Mouse (Mus musculus) forebrain, embryonic 10.5 days (tissue): ENCODE measurements around the gene Csnk2a2. TPM values are rescaled to one million over a fixed set of nuclear protein-coding genes. Genes with fewer than 3 reads are reported as not detected.

Experiments used
- DNase-seq: peaks from one replicate; pipeline ENCODE4 v3.0.0-alpha.2; 2017; ENCODE audit warnings: low spot score; ENCODE audit errors: extremely low spot score
- H3K27ac ChIP-seq: fragments of 300-500 bp; sonication (generic); 2 replicates; pipeline ENCODE4 v1.5.1; 2016; ENCODE audit warnings: mild to moderate bottlenecking
- H3K27me3 ChIP-seq: fragments of 300-500 bp; sonication (generic); 2 replicates; pipeline ENCODE4 v1.6.1; 2016; ENCODE audit warnings: mild to moderate bottlenecking; ENCODE audit not compliant: poor library complexity, severe bottlenecking
- H3K36me3 ChIP-seq: fragments of 300-500 bp; sonication (generic); replicated peaks from 2 replicates; pipeline ENCODE4 v1.6.1; 2016; ENCODE audit warnings: mild to moderate bottlenecking, moderate library complexity
- H3K4me1 ChIP-seq: fragments of 300-500 bp; sonication (generic); 2 replicates; pipeline ENCODE4 v1.6.1; 2016
- H3K4me3 ChIP-seq: fragments of 300-500 bp; sonication (generic); 2 replicates; pipeline ENCODE4 v1.5.1; 2016; ENCODE audit warnings: mild to moderate bottlenecking, moderate library complexity
- H3K9me3 ChIP-seq: fragments of 300-500 bp; sonication (generic); 2 replicates; pipeline ENCODE4 v1.6.1; 2016; ENCODE audit warnings: mild to moderate bottlenecking, moderate library complexity
- WGBS: fragments of 180-500 bp; shearing (Covaris S2); methylation state at CpG from one replicate; pipeline ENCODE4 v1.1.7; 2016; 5-methylcytosine and 5-hydroxymethylcytosine counted together
- polyA plus RNA-seq: library from polyadenylated mRNA; unstranded; fragments of >200 nt; fragmentation: Nextera tagmentation; extraction: Ambion mirVana; gene quantifications from 2 replicates; pipeline ENCODE4 v1.2.1, GENCODE M21; 2016

Gene Csnk2a2
- 15.2 and 15.9 TPM in 2 replicates for polyA plus RNA-seq

DNA sequence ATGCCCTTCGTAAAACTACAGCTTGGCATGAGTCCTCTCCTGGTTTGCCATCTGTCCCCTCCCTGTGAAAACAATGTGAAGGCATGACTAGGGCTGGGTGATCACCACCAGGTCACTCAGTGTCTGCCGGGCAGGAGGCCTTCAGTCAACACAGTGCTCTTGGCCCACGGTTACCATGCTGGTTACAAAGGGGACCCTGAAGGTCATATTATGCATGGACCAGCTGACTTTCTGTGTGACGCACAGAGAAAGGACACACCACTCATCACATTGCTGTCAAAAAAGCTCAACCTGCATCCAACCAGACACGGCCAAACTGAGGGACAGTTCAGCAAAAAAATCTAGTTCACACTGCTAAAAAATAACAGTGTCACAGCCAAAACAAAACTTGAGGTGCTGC is at the start of gene Csnk2a2:
Gene Csnk2a2 (minus strand): TSS at position 34 of the 400 bp plus-strand sequence.
- peak within 1 kb of the TSS; percentile 93 for H3K27ac ChIP-seq
- H3K9me3 ChIP-seq = no peaks in the 10 kb centered on the region
- peaks cover 21% of the 10 kb centered on the region for H3K36me3 ChIP-seq
- H3K4me3 ChIP-seq = peak within 1 kb of the TSS; percentile 99
- DNase-seq = no peak
- H3K4me1 ChIP-seq = peaks cover 22% of the 10 kb centered on the region
- 83% methylated on average over 5 of the region's 5 CpGs for WGBS
- no peaks in the 10 kb centered on the region for H3K27me3 ChIP-seq

DNA sequence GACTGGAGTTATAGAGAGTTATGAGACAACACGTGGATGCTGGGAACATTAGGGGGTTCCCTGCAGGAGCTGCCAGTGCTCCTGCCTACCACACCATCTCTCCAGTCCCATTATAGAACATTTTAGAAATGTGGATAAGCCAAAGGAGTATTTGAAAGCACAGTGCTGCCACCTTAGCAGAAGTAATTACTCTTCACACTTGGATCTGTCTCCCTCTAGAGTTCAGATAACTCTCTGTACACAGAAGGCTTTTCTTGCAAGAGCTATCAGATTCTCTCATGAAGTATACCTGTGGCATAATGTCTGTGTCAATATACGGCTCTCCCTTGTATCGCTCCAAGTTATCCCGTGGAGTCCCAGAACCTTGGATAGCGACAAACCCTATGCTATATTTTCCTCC is 49.6 kb upstream of the Csnk2a2 start:
- Histone ChIP-seq H3K36me3 (no peaks in the 10 kb centered on the region), H3K4me3 (no peak overlapping the region), H3K9me3 (no peaks in the 10 kb centered on the region), H3K27me3 (no peaks in the 10 kb centered on the region), H3K27ac (no peak overlapping the region), H3K4me1 (no peaks in the 10 kb centered on the region)
- DNase-seq = no peak
- 77% methylated on average over 5 of the region's 5 CpGs for WGBS

DNA sequence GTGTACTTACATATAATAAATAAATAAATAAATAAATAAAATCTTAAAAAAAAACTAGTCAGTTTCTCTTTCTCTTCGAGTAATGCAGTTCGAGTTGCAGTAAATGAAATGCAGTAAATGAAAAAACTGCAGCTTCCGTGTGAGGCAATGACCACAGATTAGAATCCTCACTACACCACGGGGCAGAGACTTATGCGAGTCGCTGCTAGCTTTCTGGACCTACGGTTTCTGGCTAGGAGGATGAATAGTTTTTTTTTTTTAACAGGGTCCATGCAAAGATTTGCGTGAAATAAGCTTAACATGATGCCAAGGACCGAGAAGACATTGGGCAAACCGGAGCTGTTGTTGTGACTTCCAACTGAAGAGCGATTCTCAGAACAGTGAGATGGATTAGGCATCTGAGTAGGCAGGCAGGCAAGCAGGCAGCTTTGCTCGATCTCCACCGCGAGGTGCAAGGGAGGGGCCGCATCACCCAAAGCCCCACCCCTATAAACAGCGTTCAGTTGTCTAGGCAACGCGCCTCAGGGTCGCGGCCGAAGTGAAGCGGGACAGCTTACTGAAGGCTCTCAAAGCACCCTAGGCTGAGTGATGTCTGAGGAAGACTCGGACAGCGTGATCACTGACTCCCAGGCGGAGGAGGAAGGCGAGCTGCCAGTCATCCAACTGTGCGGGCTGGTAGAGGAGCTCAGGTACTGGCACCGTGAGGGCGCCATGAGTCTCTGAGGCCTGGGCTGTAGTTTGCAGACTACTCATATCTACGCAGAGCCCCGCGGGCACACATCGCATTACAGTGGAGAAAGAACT is 43.9 kb upstream of the Csnk2a2 start, which contains the start of gene Ccdc113:
Gene Ccdc113 (plus strand): TSS at position 502 of the 804 bp plus-strand sequence.
- 0 out of 2 replicates have a peak within 1 kb of the TSS, but pooled peaks have one; percentile 11 for H3K27ac ChIP-seq
- 8% methylated on average over 33 of the region's 33 CpGs for WGBS
- peak; percentile 70 for DNase-seq
- peak within 1 kb of the TSS; percentile 59 for H3K4me3 ChIP-seq
- peaks cover 5% of the 10 kb centered on the region; the same call in 1 of the 2 replicates for H3K27me3 ChIP-seq
- H3K36me3 ChIP-seq = no peaks in the 10 kb centered on the region
- H3K9me3 ChIP-seq = no peaks in the 10 kb centered on the region
- peaks cover 10% of the 10 kb centered on the region for H3K4me1 ChIP-seq

DNA sequence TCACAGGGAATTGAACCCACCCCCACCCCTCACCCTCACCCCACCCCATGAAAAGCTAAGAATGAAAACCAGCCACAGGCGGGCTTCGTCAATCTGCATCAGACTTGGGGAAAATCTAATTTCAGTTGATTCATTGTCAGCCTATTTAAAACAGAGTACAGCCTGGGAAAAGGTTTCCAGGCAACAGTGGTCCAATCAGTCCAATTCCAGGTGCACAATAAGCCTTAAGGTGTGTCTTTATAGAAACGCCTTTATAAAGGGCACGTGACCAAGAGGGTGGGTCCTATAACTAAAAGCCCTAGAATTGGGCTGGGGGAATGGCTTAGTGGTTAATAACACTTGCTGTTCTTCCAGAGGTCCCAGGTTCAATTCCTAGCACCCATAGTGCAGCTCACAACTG is 42.4 kb upstream of the Csnk2a2 start:
- Histone ChIP-seq H3K4me1 (peaks cover 10% of the 10 kb centered on the region), H3K27ac (no peak overlapping the region), H3K9me3 (no peaks in the 10 kb centered on the region), H3K4me3 (no peak overlapping the region), H3K36me3 (no peaks in the 10 kb centered on the region), H3K27me3 (peaks cover 5% of the 10 kb centered on the region; the same call in 1 of the 2 replicates)
- WGBS = 61% methylated on average over 4 of the region's 4 CpGs
- no peak for DNase-seq

DNA sequence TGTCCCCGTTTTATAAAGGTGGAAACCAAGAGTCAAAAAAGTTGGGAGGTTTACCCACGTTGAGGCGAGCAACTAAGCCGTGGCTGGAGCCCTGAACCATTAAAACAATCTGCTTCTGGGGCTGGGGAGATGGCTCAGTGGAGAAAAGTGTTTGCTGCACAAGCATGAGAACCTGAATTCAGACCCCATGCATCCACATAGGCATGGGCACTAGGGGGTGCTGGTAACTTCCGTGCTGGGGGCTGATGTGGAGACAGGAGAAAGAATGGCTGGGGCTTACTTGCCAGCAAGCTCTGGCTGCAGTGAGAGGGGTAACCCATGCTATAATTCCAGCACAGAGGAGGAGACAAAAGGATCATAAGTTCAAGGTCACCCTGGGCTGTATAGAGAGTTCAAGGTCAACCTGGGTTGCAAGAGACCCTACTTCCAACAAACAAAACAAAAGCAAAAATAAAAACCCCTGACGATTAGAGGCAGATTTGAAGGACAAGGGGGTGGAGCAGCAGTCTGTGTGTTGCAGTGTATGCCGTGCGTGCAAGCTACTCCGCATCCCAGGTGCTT is 39.0 kb upstream of the Csnk2a2 start:
- Histone ChIP-seq H3K27ac (no peak overlapping the region), H3K4me3 (no peak overlapping the region), H3K27me3 (peaks cover 5% of the 10 kb centered on the region; the same call in 1 of the 2 replicates), H3K9me3 (no peaks in the 10 kb centered on the region), H3K36me3 (no peaks in the 10 kb centered on the region), H3K4me1 (peaks cover 3% of the 10 kb centered on the region)
- WGBS = 67% methylated on average over 9 of the region's 9 CpGs
- no peak for DNase-seq

DNA sequence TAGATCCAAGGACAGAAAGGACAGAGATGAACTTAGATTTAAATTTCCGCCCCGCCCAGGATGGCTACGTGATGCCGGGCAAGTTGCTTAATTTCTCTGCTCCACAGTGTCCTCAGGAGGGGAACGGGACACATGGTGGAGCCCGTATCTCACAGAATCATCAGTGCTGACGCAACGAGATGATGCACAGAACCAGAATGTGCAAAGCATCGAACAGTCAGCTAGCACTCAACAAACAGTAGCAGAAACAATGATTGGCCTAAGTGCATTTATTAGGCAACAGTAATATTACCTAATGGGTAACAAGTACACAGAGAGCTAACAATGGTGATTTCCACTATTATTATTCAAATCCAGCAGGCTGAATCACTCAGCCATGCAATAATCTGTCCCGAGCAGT is 38.4 kb upstream of the Csnk2a2 start:
- H3K27ac ChIP-seq = no peak overlapping the region
- H3K27me3 ChIP-seq = peaks cover 5% of the 10 kb centered on the region; the same call in 1 of the 2 replicates
- no peaks in the 10 kb centered on the region for H3K4me1 ChIP-seq
- no peaks in the 10 kb centered on the region for H3K9me3 ChIP-seq
- WGBS = 87% methylated on average over 10 of the region's 10 CpGs
- H3K36me3 ChIP-seq = no peaks in the 10 kb centered on the region
- DNase-seq = no peak
- H3K4me3 ChIP-seq = no peak overlapping the region

DNA sequence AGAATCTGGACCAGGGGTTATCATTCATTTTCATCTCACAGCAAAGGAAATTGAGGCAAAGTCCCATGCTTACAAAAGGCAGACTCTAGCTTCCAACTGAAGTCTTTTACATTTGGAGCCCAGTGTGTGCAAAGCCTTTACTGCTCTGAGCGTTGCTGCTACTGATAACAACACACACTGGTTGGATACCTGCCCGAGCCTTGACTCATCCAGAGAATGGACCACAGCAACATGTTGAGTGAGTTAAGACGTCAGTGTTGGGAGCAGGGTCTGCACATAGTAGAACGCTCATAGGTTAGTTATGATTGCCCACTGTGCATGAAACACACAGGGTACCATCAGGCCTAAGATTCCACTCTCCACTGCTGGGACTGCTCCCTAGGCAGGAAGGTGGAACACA is 34.2 kb upstream of the Csnk2a2 start:
- Histone ChIP-seq H3K27me3 (no peaks in the 10 kb centered on the region), H3K36me3 (no peaks in the 10 kb centered on the region), H3K9me3 (no peaks in the 10 kb centered on the region), H3K4me3 (no peak overlapping the region), H3K27ac (no peak overlapping the region), H3K4me1 (no peaks in the 10 kb centered on the region)
- DNase-seq = no peak
- 91% methylated on average over 4 of the region's 4 CpGs for WGBS

DNA sequence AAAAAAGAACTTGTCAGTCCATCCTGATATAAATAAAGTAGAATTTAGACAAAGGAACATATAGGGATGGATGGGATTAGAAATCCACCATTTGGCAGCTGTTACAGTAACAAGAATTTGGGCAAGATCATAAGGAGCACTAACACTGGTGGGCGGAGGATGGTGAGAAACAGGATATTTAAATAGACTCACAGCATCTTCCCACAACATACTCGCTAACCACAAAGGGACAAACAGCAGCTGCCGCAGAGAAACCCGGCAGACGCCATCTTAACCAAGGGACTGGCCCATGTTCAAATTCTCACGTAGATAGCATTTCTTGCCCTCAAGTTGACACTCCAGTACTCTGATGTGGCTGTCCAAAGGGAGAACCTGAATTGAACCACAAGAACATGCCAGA is 27.1 kb upstream of the Csnk2a2 start:
- WGBS = 94% methylated on average over 6 of the region's 6 CpGs
- Histone ChIP-seq H3K27ac (no peak overlapping the region), H3K36me3 (no peaks in the 10 kb centered on the region), H3K27me3 (no peaks in the 10 kb centered on the region), H3K4me1 (no peaks in the 10 kb centered on the region), H3K9me3 (no peaks in the 10 kb centered on the region; the same call in 1 of the 2 replicates), H3K4me3 (no peak overlapping the region)
- DNase-seq = no peak

DNA sequence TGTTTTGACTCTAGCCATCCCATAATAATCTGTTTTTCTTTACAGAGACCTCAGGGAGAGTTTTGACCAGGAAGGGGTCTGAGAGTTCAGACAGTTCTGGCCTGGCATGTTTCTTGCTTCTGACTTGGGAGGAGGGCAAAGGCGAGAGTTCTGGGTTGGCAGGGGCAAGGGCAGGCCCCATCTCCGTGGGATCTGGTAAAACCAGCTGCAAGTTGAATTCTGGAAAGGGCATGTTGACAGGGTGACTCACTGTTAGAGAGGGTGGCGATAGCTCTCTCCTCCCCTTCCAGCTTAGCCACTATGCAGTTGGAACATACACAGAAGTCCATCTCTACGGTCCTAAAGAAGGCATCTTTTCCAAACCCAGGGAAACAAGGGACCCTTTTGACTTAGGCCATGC is 23.4 kb upstream of the Csnk2a2 start:
- WGBS = 87% methylated on average over 4 of the region's 4 CpGs

DNA sequence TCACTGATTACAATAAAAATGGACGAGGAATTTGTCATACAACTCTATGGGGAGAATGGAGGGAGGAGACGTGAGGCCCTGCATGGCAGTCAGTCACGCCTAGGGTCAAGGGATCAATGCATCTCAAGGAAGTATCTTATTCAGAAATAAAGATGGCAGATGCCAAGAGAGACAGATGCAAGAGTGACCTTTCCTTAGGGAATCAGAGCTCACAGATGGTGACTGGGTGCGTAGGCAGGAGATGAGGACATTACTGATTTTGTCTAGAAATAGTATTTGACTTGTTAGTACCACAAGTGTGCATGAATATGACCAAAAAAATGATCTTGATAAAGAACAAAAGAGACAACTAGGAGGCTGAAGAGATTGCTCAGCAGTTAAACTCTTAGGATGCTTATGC is 22.4 kb upstream of the Csnk2a2 start:
- no peaks in the 10 kb centered on the region for H3K4me1 ChIP-seq
- H3K27ac ChIP-seq = no peak overlapping the region
- 79% methylated on average over 4 of the region's 4 CpGs for WGBS
- DNase-seq = no peak
- H3K4me3 ChIP-seq = no peak overlapping the region
- no peaks in the 10 kb centered on the region for H3K27me3 ChIP-seq
- H3K9me3 ChIP-seq = no peaks in the 10 kb centered on the region
- H3K36me3 ChIP-seq = no peaks in the 10 kb centered on the region

More for the DNA sequence above, 23.4 kb upstream of the Csnk2a2 start:
- Histone ChIP-seq H3K27ac (no peak overlapping the region), H3K36me3 (no peaks in the 10 kb centered on the region), H3K4me3 (no peak overlapping the region), H3K9me3 (no peaks in the 10 kb centered on the region; the same call in 1 of the 2 replicates), H3K27me3 (no peaks in the 10 kb centered on the region), H3K4me1 (no peaks in the 10 kb centered on the region)
- no peak for DNase-seq

DNA sequence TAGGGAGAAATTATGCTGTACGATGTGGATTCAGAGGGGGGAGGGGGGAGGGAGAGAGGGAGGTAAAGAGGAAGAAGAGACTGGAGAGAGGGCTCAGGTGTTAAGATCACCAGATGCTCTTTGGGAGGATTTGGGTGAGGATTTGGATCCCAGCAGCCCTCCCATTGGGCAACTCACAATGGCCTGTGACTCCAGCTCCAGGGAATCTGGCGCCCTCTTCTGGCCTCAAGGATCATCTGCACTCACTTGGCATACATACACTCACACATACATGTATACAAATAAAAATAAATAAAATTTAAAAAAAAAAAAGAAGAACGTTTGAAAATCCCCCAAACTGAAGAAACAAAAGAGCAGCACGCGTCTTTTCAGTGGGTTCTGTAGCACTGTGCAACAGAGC is 16.4 kb upstream of the Csnk2a2 start:
- WGBS = 72% methylated on average over 5 of the region's 5 CpGs

DNA sequence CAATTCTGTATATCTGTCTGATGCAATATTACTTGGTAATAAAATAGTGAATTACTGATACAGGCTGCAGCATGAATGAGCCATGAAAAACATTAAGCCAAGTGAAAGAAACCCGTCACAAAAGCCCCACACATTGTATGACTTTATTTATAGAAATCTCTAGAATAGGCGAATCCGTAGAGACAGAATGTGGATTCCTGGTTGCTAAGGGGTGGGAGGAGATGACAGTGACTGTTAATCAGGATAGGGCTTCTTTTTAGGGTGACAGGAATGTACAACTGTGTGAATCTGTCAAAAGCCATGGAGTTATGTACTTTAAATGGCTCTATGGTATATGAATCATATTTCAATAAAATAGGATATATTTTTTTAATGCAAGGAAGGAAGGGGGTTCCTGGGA is 15.8 kb upstream of the Csnk2a2 start:
- WGBS = 91% methylated on average over 3 of the region's 3 CpGs
- H3K4me1 ChIP-seq = no peaks in the 10 kb centered on the region
- H3K4me3 ChIP-seq = no peak overlapping the region
- H3K27me3 ChIP-seq = no peaks in the 10 kb centered on the region
- H3K36me3 ChIP-seq = no peaks in the 10 kb centered on the region
- no peak overlapping the region for H3K27ac ChIP-seq
- no peaks in the 10 kb centered on the region for H3K9me3 ChIP-seq
- no peak for DNase-seq

More for the DNA sequence above, 16.4 kb upstream of the Csnk2a2 start:
- Histone ChIP-seq H3K4me3 (no peak overlapping the region), H3K27me3 (no peaks in the 10 kb centered on the region), H3K36me3 (no peaks in the 10 kb centered on the region), H3K4me1 (no peaks in the 10 kb centered on the region), H3K27ac (no peak overlapping the region), H3K9me3 (no peaks in the 10 kb centered on the region)
- no peak for DNase-seq

DNA sequence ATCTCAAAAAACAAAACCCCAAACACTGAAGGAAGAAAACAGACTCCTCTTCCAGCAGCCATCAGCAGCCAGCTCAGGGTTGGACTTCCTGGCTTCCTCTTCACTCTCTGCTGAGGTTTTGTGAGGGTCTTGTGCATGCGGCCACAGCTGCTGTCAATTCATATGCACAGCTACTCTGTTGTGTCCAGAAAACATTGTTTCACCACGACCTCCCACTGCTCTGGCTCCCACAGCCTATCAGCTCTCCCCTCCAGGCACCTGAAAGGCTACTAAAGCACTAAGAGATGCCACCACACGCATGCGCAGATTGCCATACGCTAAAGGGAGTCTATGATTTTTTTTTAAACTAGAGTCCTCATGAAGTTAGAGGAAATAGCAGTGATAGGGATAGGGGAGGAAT is 15.0 kb upstream of the Csnk2a2 start:
- DNase-seq = no peak
- Histone ChIP-seq H3K36me3 (no peaks in the 10 kb centered on the region), H3K4me1 (no peaks in the 10 kb centered on the region), H3K9me3 (no peaks in the 10 kb centered on the region), H3K27ac (no peak overlapping the region), H3K4me3 (no peak overlapping the region), H3K27me3 (no peaks in the 10 kb centered on the region)
- 67% methylated on average over 5 of the region's 5 CpGs for WGBS
